Mouse (Mus musculus): ENCODE results near the gene Nell1.
"Not testable (repeated sequence)": the region's sequence is repeated elsewhere in the genome, so short reads cannot be mapped to it uniquely, and the experiment has no call there.

Nell1 gene

DNA sequence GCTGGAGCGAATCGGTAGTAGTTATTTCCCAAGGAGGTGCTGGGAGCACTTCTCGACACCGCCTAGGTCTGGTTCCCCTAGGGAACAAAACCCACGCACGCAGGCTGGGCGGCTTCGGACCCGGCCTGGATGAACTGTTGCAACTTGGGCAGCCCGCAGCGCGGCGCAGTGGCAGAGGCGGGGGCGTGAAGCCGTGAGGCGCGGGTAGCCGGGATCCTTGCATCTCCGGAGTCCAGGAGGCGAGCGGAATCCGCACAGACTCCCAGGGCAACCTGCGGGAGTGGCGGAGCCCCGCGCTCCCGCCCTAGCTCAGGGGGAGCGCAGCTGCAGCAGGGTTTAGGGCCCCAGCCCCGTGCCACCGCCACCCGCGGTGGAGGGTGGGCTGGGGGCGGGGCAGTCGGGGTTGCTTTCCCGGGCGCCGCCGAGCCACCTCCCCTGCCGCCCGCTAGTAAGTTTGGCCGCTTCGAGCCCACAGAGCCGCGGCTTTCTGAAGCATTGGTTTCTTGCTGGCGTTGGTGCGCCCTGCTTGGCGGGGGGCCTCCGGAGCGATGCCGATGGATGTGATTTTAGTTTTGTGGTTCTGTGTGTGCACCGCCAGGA is at the start of gene Nell1:
TSS of gene Nell1 (plus strand) at position 24 of the 600 bp plus-strand sequence.
- peak; percentile 18 to 20 for DNase-seq (ENCODE audit: low spot score in 2 of 2)

DNA sequence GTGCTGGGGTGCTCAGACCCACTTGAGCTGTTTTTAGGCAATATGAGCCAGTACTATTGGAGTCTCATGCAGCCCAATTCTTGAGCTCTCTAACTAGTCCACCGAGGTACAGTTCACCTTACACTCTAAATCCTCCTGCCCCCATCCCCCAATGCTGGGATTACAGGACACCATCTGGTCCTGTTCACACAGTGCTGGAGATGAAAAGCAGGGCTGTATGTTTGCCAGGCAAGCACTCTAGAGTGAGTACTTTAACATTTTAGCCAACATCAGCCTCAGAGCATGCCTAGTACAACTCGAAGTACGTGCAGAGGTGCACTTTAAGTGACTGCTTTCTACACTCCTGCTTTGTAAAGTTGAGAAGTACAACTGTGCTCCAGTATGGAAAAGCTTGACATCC is 46.1 kb upstream of the Nell1 start:
- DNase-seq (ENCODE audit: low spot score in 2 of 2) = no peak

DNA sequence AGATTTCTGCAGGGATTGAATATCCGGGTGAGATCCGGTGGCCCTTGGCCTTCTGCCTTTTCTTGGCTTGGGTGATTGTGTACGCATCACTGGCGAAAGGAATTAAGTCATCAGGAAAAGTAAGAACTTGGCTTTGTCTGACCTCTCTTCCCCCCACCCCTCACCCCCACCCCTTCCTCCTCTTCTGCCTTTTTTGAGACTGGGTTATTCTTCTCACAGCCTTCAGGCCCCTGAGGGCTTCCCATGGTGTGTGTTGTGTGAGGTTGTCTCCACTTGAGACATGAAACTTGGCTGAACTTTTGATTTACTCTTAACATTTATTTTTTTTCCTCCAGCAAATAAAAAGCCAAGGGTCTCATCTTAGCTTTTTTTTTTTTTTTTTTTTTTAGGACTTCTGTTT is 44.7 kb upstream of the Nell1 start:
- no peak for DNase-seq (ENCODE audit: low spot score in 2 of 2)

DNA sequence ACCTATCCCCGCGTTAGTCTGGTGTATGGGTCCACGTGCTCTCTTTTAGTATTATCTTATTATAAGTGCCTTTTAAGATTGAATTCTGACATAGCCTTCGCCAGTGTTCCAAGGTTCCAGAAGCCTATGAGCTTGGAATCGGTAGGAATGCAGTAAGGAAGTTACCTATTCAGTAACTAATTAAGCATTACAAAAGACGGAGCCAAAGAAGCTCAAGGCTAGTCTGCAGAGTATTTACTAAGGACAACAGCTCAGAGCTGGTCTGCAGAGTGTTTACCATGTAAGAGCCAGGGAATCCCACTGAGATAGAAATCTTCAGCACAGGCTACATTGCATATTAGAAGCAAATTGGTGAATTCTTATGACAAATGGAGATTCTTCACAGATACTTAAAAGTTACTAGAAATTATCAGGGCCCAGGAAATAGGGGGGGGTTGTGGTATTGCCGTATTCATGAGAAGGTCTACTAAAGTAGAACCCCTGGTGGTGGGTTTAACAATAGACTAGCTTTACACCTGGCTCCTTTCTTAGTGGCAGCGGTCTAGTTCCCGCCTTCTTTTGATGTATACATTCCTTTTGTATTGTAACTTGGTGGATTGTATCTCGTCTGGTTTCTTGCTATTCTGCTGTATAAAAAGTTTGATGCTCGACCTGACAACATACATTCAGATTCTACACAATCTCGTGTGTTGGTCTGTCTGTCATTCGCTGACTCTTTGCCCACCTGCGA is 41.1 kb upstream of the Nell1 start:
- DNase-seq (ENCODE audit: low spot score in 2 of 2) = not testable (repeated sequence)

DNA sequence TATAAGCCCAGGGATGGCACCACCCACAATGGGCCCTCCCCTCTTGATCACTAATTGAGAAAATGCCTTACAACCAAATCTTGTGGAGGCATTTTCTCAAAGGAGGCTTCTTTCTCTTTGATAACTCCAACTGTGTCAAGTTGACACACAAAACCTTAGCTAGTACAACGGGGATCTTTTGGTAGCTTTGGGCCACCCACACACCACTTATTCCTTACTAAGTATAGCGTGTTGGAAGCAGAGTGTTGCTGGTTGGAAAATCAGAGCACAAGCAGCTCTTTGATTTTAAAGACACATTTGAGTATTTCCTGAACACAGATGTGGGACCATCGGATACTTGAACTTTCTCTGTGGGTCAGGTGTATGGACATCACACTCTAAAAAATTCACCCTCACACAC is 37.8 kb upstream of the Nell1 start:
- DNase-seq (ENCODE audit: low spot score in 2 of 2) = peak in 1 of 2 experiments; percentile 36

DNA sequence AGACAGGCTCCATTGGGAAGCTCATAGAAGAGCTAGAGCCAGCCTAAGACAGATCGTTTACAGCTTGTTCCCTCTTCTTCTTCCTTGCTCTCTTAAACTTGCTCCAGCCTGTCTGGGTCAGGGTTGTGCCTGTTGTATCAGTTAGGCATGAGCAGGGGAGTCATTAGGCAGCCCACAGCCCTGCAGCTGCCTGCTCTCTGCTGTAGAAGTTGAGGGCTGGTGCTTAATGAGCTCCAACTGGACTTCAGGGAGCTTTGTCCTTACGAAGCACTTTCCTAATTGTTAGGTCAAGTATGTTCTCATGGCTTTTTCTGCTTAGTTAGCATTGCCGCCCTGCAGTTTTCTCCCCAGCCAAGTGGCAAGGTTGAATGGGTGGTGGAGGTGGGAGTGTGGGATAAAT is 32.6 kb upstream of the Nell1 start:
- no peak for DNase-seq (ENCODE audit: low spot score in 2 of 2)

DNA sequence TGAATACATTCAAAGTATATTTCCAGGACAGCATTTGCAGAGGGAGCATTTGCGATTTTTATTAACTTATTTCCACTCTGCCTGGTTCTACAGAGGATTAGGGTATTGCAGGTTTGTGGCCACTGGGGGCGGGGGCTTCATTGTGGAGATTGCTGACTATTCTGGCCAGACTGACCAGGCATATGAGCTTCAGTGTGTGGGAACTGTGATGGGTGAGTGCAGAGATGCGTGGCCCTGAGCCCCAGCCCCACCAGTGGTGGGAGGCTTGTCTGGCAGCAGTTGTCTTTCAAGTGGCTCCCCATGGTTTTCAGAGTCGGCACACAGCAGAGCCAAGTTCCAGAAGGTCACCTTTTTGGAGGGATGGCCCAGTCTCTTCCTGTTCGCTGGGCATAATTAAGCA is 32.2 kb upstream of the Nell1 start:
- DNase-seq (ENCODE audit: low spot score in 2 of 2) = no peak

DNA sequence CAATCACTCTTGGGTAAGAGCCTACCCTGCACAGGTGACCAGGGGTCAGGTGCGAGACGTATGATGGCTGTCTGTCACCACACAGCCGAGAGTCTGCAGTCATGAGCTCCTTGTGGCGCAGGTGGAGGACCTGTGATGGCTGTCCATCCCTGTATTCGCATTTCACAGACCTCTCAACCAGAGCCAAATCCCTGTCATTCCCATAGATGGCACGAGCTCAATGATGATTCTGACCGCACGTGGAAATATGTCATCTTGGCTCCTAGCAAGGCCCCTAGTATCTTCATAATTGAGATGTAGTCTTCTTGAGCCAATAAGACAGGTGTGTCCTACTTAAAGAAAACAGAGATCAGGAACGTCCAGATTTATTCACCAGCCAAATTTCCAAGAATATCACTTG is 28.0 kb upstream of the Nell1 start:
- no peak for DNase-seq (ENCODE audit: low spot score in 2 of 2)

DNA sequence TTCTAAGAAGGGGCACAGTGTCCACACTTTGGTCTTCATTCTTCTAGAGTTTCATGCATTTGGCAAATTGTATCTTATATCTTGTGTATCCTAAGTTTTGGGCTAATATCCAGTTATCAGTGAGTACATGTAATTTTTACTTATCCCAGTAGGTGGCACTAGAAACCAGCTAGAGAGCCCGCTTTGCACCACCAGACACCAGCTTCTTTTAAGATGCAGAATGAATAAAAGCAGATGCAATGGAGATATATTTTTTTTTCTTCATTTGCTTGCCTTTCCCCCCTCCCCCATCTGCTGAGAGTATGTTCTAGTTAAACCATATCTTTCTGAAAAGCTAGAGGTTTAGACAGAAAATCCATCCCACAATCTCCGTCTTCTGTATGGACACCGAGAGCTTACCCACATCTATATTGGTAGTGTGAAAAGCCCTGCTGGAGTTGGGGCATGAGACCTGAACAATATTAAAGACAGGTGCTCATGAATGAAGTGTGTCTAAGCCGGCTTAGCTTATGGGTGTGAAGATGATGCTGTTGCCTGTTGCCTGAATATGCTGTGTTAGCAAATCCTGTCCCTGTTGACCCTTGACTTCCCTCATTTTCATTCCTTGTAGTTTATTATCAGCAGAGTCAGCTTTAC is 21.0 kb upstream of the Nell1 start:
- DNase-seq (ENCODE audit: low spot score in 2 of 2) = peak in 1 of 2 experiments; percentile 11

DNA sequence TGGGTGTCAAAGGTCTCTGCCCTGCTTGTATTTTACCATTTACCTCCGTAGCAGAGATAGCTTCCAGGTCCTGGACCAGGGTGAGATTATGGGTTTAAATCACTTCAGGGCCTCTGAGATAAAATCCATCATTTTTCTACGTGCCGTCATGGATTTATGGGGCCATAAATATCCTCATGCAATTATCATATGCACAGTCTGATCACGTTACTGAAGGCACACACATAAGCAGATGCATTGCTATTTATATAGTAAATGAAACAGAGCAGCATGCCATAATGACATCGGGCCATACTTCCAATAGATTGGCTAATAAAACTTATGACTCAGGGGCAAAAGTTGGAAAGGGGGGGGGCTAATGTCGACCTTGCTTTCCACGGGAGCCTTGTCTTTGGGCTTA is 19.8 kb upstream of the Nell1 start:
- DNase-seq (ENCODE audit: low spot score in 2 of 2) = no peak

DNA sequence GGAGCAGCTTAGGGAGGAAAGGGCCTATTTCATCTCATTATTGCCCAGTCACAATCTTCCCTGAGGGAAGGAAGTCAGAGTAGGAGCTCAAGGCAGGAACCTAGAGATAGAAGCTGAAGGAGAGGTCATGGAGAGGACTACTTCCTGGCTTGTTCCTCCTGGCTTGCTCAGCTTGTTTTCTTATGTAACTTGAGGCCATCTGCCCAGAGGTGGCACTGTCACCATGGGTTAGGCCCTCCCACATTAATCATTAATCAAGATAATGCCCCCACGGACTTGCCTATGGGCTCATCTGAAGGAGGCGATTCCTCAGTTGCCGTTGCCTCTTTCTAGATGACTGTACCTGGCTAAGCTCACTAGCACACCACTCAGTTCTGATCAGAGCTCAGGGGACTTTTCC is 17.5 kb upstream of the Nell1 start:
- no peak for DNase-seq (ENCODE audit: low spot score in 2 of 2)

DNA sequence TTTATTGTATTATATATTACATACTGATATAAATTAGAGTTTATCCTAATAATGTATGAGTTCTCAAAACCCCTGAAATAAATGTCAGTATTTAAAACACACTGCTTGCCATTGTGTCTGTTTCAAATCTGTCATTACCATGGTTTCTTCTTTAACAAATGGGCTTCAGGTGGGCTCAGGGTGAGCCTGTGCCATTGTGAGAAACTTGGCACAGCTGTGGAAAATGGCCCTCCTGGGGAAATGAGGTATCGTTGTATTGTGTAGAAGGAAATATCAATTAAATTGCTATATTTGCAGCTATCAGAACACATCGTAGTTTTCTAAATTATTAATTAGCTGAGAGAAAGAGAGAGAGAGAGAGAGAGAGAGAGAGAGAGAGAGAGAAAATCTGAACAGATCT is 10.9 kb upstream of the Nell1 start:
- no peak for DNase-seq (ENCODE audit: low spot score in 2 of 2)

DNA sequence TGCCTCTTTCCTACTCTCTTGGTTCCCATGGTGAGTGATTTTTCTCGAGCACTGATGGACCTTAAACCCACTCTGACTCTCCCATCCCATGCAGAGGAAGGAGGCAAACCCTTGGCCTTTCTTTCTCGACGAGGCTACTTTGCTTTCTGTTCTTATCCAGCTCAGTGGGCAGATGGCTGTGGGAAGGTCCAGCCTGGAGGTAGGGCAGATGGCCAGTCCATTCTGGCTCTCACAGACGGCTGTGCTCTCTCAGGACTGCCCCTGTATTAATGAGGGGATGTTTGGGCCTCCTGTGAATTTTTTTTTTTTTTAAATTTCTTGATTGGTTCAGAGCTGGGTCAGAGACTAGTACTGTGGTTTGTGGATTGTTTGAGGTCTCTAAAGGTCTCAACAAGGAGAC is 5.1 kb upstream of the Nell1 start:
- DNase-seq (ENCODE audit: low spot score in 2 of 2) = no peak

DNA sequence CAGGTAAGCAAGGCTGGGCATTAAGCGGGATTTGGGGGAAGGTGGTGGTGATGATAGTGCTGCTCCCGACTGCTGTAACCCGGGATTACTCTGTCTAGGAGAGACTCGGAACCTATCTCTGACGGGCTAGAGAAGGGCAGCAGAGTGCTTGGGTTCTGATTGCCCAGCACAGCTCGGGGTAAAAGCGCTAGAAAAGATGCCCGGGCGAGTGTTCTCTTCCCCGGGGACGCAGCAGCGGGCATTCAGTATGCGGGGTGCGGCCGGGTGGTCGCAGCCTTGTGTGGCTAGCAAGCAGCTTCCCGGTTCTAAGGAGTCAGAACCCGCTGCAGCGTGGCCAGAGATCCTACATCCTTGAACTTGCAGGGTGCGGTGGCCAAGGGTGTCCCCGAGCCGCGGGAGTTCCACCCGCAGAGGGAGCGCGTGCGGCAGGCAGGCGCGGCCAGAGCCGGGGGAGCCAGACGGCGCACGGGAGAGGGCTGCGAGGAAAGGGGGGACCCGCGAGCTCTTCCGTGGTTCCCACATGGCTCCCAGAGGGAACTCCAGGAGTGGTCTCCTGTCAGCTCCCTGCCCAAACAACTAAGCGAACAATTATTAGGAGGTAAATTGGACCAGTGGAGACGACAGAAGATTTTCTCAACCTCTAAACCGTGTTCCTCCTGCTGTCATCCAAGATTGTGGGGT is 917 bp downstream of the Nell1 start:
- DNase-seq (ENCODE audit: low spot score in 2 of 2) = peak in 1 of 2 experiments; percentile 20

DNA sequence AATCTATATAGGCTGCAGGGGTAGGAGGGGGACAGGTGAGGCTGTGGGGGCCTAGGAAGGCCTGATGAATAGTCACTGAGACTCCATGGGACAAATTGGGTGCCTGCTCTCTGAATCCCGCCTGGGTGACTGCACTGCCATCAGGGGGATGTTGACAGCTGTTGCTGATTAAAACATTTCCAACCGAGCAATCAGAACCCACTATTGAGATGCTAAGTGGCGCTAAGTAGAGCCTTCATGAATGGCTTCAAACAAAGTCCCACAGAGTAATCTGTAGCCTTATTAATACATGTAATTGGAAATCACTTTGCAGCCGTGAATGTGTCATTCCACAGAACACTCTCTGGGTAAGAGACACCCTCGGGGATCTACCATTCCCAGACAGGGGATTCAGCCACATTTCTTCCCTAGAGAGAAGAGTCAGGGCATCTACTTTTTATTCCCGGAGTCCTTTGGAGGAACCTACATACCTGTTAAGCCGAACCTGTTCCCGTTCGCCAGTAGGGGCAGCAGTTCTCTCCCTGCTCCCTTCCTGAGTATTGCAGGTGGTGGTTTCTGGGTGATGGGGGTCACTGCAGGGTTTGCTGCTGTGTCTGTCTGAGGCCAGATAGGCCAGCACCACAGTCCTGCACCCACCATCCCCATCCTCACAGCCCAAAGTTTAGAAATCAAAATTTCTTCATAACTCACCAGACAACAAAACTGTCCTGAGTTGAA is 7.0 kb downstream of the Nell1 start:
- DNase-seq (ENCODE audit: low spot score in 2 of 2) = no peak

DNA sequence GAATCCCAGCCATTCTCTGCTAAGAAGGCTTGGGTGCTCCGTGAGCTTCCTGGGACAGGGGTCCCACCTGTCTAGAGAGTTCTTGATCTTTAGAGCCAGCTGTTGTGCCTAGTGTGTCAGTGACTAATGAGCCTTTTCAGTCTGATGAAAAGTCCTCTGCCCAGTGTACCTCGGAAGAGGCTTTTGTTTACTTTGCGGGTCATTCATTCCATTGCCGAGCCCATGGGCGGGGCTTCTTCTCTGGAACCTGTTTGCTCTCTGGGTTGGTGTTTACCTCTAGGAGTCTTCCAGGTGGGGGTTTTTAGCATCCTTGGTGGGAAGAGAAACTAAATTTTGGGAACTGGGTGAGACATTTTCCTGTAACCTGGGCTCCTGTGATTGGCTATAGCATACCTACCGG is 10.0 kb downstream of the Nell1 start:
- DNase-seq (ENCODE audit: low spot score in 2 of 2) = no peak

DNA sequence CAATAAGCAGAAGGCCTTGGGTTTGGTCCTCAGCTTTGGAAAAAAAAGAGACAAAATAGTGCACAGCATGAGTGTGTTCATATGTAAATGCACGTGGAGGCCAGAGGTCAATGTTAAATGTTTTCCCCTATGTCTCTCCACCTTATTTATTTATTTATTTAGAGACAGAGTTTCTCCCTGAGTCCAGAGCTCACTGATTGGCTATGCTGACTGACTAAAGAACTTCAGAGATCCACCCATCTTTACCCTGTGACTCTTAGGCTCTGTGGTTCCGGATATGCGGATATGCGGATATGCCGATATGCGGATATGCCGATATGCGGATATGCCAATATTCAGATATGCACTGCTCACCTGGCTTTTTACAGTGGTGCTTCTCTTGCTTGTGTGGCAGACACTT is 11.3 kb downstream of the Nell1 start:
- no peak for DNase-seq (ENCODE audit: low spot score in 2 of 2)

DNA sequence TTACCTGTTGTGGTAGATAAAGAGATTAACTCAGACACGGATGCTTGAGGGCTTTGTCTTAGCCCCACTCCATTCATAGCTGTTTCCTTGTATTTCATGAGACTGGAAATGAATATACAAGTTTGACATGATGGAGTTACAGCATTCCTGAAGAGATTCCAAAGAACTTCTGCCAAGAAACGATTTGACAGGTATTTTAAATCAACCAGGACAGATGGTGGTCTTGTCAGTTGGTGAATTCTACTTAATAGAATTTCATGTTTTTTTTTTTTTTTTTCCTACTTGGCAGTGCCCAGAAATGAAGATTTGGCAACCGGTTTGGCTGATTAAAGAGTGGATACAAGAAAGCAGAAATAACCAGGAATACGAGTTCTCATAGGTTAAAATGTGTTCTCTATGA is 24.7 kb downstream of the Nell1 start:
- no peak for DNase-seq (ENCODE audit: low spot score in 2 of 2)

DNA sequence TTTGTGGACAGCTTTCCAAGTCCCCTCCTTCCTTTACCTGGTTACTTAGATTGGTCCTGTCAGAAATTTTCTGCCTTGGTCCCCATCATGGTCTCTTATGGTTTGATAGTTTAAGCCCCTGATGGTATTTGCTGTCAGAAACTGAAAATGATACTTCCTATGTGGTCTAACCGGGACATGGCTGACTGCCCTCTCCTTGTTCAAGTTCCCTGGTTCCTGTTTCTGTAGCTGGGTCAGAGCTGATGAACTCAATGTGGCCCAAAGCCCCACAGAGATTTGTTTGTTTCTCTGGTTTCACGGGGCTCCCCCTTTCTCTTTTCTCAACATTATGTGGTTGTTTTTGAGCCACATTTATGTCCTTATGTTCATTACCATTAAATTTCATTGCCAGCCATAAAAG is 30.6 kb downstream of the Nell1 start:
- no peak for DNase-seq (ENCODE audit: low spot score in 2 of 2)

DNA sequence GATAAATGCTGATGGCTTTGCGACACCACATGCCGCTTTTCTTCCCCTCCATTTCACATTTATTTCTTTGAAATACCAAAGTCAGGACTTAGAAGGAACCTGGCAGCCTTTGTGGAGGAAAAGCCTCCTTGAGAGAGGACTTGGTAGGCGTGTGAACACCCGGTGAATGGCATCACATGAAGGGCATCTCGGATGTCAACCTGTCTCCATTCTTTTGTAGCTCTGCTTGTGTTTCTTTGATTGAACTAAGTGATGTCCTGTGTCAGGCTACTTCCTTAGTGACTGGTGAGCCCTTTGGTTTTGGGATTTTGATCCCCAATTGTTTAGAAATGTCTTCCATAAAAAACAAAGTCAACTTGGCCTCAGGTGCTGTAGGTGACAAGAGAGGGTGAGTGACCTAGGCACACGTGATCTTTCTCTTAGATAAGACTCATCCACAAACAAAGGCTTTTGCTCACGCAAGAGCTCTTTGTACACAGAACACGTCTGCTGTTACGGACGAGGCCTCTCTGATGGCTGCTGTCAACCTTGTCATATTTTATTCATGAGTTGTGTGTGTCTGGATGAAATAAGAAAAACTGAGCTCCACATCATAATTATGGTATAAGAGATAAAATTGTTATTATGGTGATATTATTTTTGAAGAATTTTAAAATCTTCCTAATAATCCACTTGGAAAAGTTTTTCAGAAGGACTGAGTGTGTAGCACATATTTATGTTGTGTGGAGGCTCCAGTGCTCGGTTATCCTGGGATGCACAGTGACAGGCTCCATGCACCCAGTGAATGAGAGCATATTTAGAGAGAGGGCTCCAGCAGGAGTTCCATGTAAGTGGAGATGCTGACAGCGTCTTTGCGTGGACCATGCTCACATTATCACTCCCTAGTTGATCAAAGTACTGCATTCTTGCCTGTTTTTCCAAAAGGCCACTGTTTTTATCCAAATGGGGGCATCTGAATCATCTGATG is 60.8 kb downstream of the Nell1 start:
- no peak for DNase-seq (ENCODE audit: low spot score in 2 of 2)

DNA sequence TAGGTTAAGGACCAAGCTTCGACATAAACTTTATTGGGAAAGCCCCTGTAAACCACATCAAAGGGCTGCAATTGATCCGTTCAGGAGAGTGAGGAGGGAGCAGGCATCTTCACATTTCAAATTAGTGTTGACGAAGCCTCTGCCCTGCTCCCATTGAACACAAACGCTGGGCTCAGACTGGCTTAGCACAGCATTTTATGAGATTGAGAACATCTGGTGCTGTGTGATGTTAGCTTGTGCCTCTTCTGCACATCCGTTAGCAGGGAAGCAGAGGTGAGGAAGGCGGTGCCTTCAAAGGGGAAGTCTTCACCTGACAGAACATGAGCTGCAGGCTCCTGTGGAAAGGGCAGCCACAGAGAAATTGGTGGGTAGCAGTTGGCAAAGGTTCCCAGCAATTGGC is 66.4 kb downstream of the Nell1 start:
- DNase-seq (ENCODE audit: low spot score in 2 of 2) = no peak

Data from right cerebral cortex, postnatal 36 days (tissue).